Mouse (Mus musculus): Measurements from ENCODE around the gene Pet100. TPM values are rescaled to one million over a fixed set of nuclear protein-coding genes. Genes with fewer than 3 reads are reported as not detected.

The Pet100 gene
- total and polyA plus RNA-seq, 3 experiments: 2.2 to 159 (median 153) TPM

Other genes starting within 250 kb of the Pet100 start
- gene Arhgef18, start 228.5 kb upstream of the Pet100 start, total RNA-seq (2021): 10 to 100 TPM; 28.1 to 36.1 TPM
- gene Arhgef18, start 228.5 kb upstream of the Pet100 start, polyA plus RNA-seq (2012; rRNA removed): 43.2 and 48.4 TPM in 2 replicates
- 10 to 100 TPM; 10.4 TPM for gene Pex11g, start 153.9 kb upstream of the Pet100 start, total RNA-seq (2021)
- gene Pex11g, start 153.9 kb upstream of the Pet100 start, polyA plus RNA-seq (2012; rRNA removed): 11.8 and 16.9 TPM in 2 replicates
- gene Tex45, start 150.7 kb upstream of the Pet100 start, total RNA-seq (2021): under 1 TPM in 1 of 2 experiments, not detected in 1; 0.17 TPM
- gene Tex45, start 150.7 kb upstream of the Pet100 start, polyA plus RNA-seq (2012; rRNA removed): 0.16 and 0.17 TPM in 2 replicates
- gene Zfp358, start 128.4 kb upstream of the Pet100 start, total RNA-seq (2021): 10 to 100 TPM; 22.5 to 23.2 TPM
- 80.1 and 81.3 TPM in 2 replicates for gene Zfp358, start 128.4 kb upstream of the Pet100 start, polyA plus RNA-seq (2012; rRNA removed)
- 10 to 100 TPM; 42.5 to 45.0 TPM for gene Mcoln1, start 121.1 kb upstream of the Pet100 start, total RNA-seq (2021)
- 1,409 and 1,463 TPM in 2 replicates for gene Mcoln1, start 121.1 kb upstream of the Pet100 start, polyA plus RNA-seq (2012; rRNA removed)
- 10 to 100 TPM; 35.2 to 38.8 TPM for gene Pnpla6, start 106.2 kb upstream of the Pet100 start, total RNA-seq (2021)
- gene Pnpla6, start 106.2 kb upstream of the Pet100 start, polyA plus RNA-seq (2012; rRNA removed): 48.3 and 54.6 TPM in 2 replicates
- gene C330021F23Rik, start 53.6 kb upstream of the Pet100 start, total RNA-seq (2021): not detected
- gene C330021F23Rik, start 53.6 kb upstream of the Pet100 start, polyA plus RNA-seq (2012; rRNA removed): 0.11 TPM in 1 of 2 replicates, not detected in the other
- 10 to 100 TPM in 1 of 2 experiments, 1 to 10 TPM in 1; 5.2 to 13.3 TPM for gene Camsap3, start 34.3 kb upstream of the Pet100 start, total RNA-seq (2021)
- gene Camsap3, start 34.3 kb upstream of the Pet100 start, polyA plus RNA-seq (2012; rRNA removed): 6.4 and 7.4 TPM in 2 replicates
- gene Xab2, start 232 bp upstream of the Pet100 start, total RNA-seq (2021): 10 to 100 TPM; 34.8 to 36.8 TPM
- 40.7 and 40.9 TPM in 2 replicates for gene Xab2, start 232 bp upstream of the Pet100 start, polyA plus RNA-seq (2012; rRNA removed)
- not detected for gene Pcp2, start 4.0 kb downstream of the Pet100 start, total RNA-seq (2021)
- gene Pcp2, start 4.0 kb downstream of the Pet100 start, polyA plus RNA-seq (2012; rRNA removed): not detected in 2 replicates
- 100 to 1,000 TPM in 1 of 2 experiments, 10 to 100 TPM in 1; 72.1 to 131 TPM for gene Stxbp2, start 9.4 kb downstream of the Pet100 start, total RNA-seq (2021)
- gene Stxbp2, start 9.4 kb downstream of the Pet100 start, polyA plus RNA-seq (2012; rRNA removed): 106 and 141 TPM in 2 replicates
- 100 to 1,000 TPM; 165 to 223 TPM for gene Retn, start 34.2 kb downstream of the Pet100 start, total RNA-seq (2021)
- gene Retn, start 34.2 kb downstream of the Pet100 start, polyA plus RNA-seq (2012; rRNA removed): 59.9 and 96.4 TPM in 2 replicates
- gene Mcemp1, start 44.2 kb downstream of the Pet100 start, total RNA-seq (2021): under 1 TPM in 1 of 2 experiments, not detected in 1; 0.49 TPM
- gene Mcemp1, start 44.2 kb downstream of the Pet100 start, polyA plus RNA-seq (2012; rRNA removed): not detected in 2 replicates
- 10 to 100 TPM; 59.0 to 69.8 TPM for gene Fcor, start 50.8 kb downstream of the Pet100 start, total RNA-seq (2021)
- gene Fcor, start 50.8 kb downstream of the Pet100 start, polyA plus RNA-seq (2012; rRNA removed): 18.3 and 18.8 TPM in 2 replicates
- 10 to 100 TPM; 19.3 to 19.6 TPM for gene Trappc5, start 54.8 kb downstream of the Pet100 start, total RNA-seq (2021)
- 29.7 and 35.8 TPM in 2 replicates for gene Trappc5, start 54.8 kb downstream of the Pet100 start, polyA plus RNA-seq (2012; rRNA removed)
- under 1 TPM in 1 of 2 experiments, not detected in 1; 0.41 TPM for gene Fcer2a, start 72.6 kb downstream of the Pet100 start, total RNA-seq (2021)
- 0.07 and 0.26 TPM in 2 replicates for gene Fcer2a, start 72.6 kb downstream of the Pet100 start, polyA plus RNA-seq (2012; rRNA removed)
- gene Clec4g, start 99.1 kb downstream of the Pet100 start, total RNA-seq (2021): under 1 TPM in 1 of 2 experiments, not detected in 1; 0.24 TPM
- gene Clec4g, start 99.1 kb downstream of the Pet100 start, polyA plus RNA-seq (2012; rRNA removed): 0.08 TPM in 1 of 2 replicates, not detected in the other
- gene Cd209a, start 127.4 kb downstream of the Pet100 start, total RNA-seq (2021): under 1 TPM; 0.90 to 0.92 TPM
- gene Cd209a, start 127.4 kb downstream of the Pet100 start, polyA plus RNA-seq (2012; rRNA removed): 0.19 TPM in 1 of 2 replicates, not detected in the other
- gene Cd209e, start 232.8 kb downstream of the Pet100 start, total RNA-seq (2021): not detected
- not detected in 2 replicates for gene Cd209e, start 232.8 kb downstream of the Pet100 start, polyA plus RNA-seq (2012; rRNA removed)